ENCODE assay signal across 8 mouse cellular contexts in genomic region chr17:29841781-29842690, GRCm38 (mm10).
A peak's percentile ranks its signal among the peaks of the same experiment; 100 is the strongest.
DNase-seq lines count a peak whose midpoint lies in the region; TF ChIP-seq lines count a peak whose summit lies in the region.

No protein-coding gene starts in this region.

- no peak for TF ChIP-seq CTCF in embryonic fibroblast, embryonic 13.5 days (IDR thresholded peaks at IDR 0.05; ENCODE audit: borderline replicate concordance, insufficient read depth, low read length)
- TF ChIP-seq CTCF in cerebellum, adult 2 months (IDR thresholded peaks at IDR 0.05; ENCODE audit: borderline replicate concordance, insufficient read depth, low read depth, low read length): no peak

- WGBS in limb, embryonic 10.5 days: 5% methylated on average over 46 of the region's 46 CpGs
- WGBS in midbrain, embryonic 10.5 days: 5% methylated on average over 46 of the region's 46 CpGs
- 53% methylated on average over 46 of the region's 46 CpGs for WGBS in cerebellum, adult 2 months

- no peak overlapping the region for H3K27ac ChIP-seq in embryonic fibroblast, embryonic 13.5 days (ENCODE audit: insufficient read depth, low read length)
- peak overlapping the region; percentile 38; the same call in 1 of the 2 replicates for H3K27ac ChIP-seq in limb, embryonic 10.5 days
- peak overlapping the region; percentile 72 for H3K27ac ChIP-seq in midbrain, embryonic 10.5 days (replicated peaks)
- no peak overlapping the region for H3K27ac ChIP-seq in cerebellum, adult 2 months (ENCODE audit: insufficient read depth, low read length)

- H3K27me3 ChIP-seq in limb, embryonic 10.5 days (ENCODE audit: low read depth, poor library complexity, severe bottlenecking): peaks cover 25% of the 10 kb centered on the region
- peaks cover 34% of the 10 kb centered on the region for H3K27me3 ChIP-seq in midbrain, embryonic 10.5 days (ENCODE audit: low read depth, poor library complexity, severe bottlenecking)
- H3K27me3 ChIP-seq in splenic B cell, adult 2 months (ENCODE audit: control insufficient read depth, insufficient read depth, low read length, poor library complexity, severe bottlenecking): no peaks in the 10 kb centered on the region
- H3K27me3 ChIP-seq in cerebellum, adult 2 months (ENCODE audit: control insufficient read depth, insufficient read depth, low read length): no peaks in the 10 kb centered on the region

- peak; percentile 97 for DNase-seq in heart, adult 11 months
- no peak for DNase-seq in heart, postnatal 25 days (ENCODE audit: low spot score)
- peak; percentile 47 to 62 for DNase-seq in heart, postnatal 14 days
- peak; percentile 54 for DNase-seq in limb, embryonic 10.5 days (ENCODE audit: low spot score)
- peak; percentile 40 for DNase-seq in midbrain, embryonic 10.5 days (ENCODE audit: low spot score)
- peak; percentile 89 for DNase-seq in splenic B cell, adult 2 months (ENCODE audit: low read depth, low spot score)
- no peak for DNase-seq in cerebellum, adult 2 months

- no peaks in the 10 kb centered on the region for H3K36me3 ChIP-seq in limb, embryonic 10.5 days
- peaks cover 18% of the 10 kb centered on the region; the same call in 1 of the 2 replicates for H3K36me3 ChIP-seq in midbrain, embryonic 10.5 days
- H3K36me3 ChIP-seq in splenic B cell, adult 2 months (ENCODE audit: control insufficient read depth, insufficient read depth, low read length, poor library complexity, severe bottlenecking): no peaks in the 10 kb centered on the region

- H3K4me3 ChIP-seq in embryonic fibroblast, embryonic 13.5 days (ENCODE audit: insufficient read depth, low read length): 0 out of 2 replicates have a peak overlapping the region, but pooled peaks have one; percentile 11
- H3K4me3 ChIP-seq in limb, embryonic 10.5 days: peak overlapping the region; percentile 59
- H3K4me3 ChIP-seq in midbrain, embryonic 10.5 days: peak overlapping the region; percentile 64
- no peak overlapping the region for H3K4me3 ChIP-seq in cerebellum, adult 2 months (replicated peaks; ENCODE audit: insufficient read depth, low read depth, low read length)

- no peaks in the 10 kb centered on the region for H3K4me1 ChIP-seq in embryonic fibroblast, embryonic 13.5 days (ENCODE audit: control insufficient read depth, insufficient read depth, low read length)
- H3K4me1 ChIP-seq in limb, embryonic 10.5 days: peaks cover 48% of the 10 kb centered on the region
- H3K4me1 ChIP-seq in midbrain, embryonic 10.5 days: peaks cover 42% of the 10 kb centered on the region
- H3K4me1 ChIP-seq in cerebellum, adult 2 months (ENCODE audit: control insufficient read depth, insufficient read depth, low read length): no peaks in the 10 kb centered on the region

- intact Hi-C loops in heart, postnatal 25 days (cut with DNase I): no loop called here
- intact Hi-C loops in heart, postnatal 14 days (cut with DNase I): no loop called here

- no peak; the same call in 1 of the 2 replicates for TF ChIP-seq POLR2A in embryonic fibroblast, embryonic 13.5 days (IDR thresholded peaks at IDR 0.05; ENCODE audit: low read depth, low read length)
- no peak for TF ChIP-seq POLR2A in cerebellum, adult 2 months (IDR thresholded peaks at IDR 0.05; ENCODE audit: borderline replicate concordance, insufficient read depth, low read length)

- H3K9me3 ChIP-seq in limb, embryonic 10.5 days (replicated peaks): no peaks in the 10 kb centered on the region
- no peaks in the 10 kb centered on the region for H3K9me3 ChIP-seq in midbrain, embryonic 10.5 days (replicated peaks)

Comparison
In these comparisons a context has a peak if more than half of its experiments do, and no peak if none do; other contexts are left out.
1. DNase-seq: peak in heart, adult 11 months (single experiment), heart, postnatal 14 days (2 of 2), limb, embryonic 10.5 days (single experiment), midbrain, embryonic 10.5 days (single experiment) and splenic B cell, adult 2 months (single experiment); none in heart, postnatal 25 days (single experiment) and cerebellum, adult 2 months (0 of 2).
2. H3K27ac ChIP-seq: peak in limb, embryonic 10.5 days (single experiment) and midbrain, embryonic 10.5 days (single experiment); none in embryonic fibroblast, embryonic 13.5 days (single experiment) and cerebellum, adult 2 months (single experiment).